Mouse (Mus musculus) lung, embryonic 15.5 days (tissue): ENCODE data around the gene Cyp2b19. TPM values are rescaled to one million over a fixed set of nuclear protein-coding genes. Genes with fewer than 3 reads are reported as not detected.
A peak's percentile ranks its signal among the peaks of the same experiment; 100 is the strongest.

Experiments
- ATAC-seq: fragments of 200-750 bp; cut with Nextera tagmentation; 2 replicates; pipeline ENCODE4 v1.8.0; 2017; ENCODE audit warnings: moderate number of reproducible peaks, borderline replicate concordance; ENCODE audit not compliant: low FRiP score, low TSS enrichment; ENCODE audit errors: extremely low read depth
- H3K27ac ChIP-seq: fragments of 300-500 bp; sonication (generic); 2 replicates; pipeline ENCODE4 v1.5.1; 2015; ENCODE audit warnings: moderate library complexity, mild to moderate bottlenecking, inconsistent platforms
- H3K27me3 ChIP-seq: fragments of 300-500 bp; sonication (generic); 2 replicates; pipeline ENCODE4 v1.6.1; 2015; ENCODE audit warnings: inconsistent platforms
- H3K36me3 ChIP-seq: fragments of 300-500 bp; sonication (generic); 2 replicates; pipeline ENCODE4 v1.6.1; 2015; ENCODE audit warnings: inconsistent platforms
- H3K4me1 ChIP-seq: fragments of 300-500 bp; sonication (generic); 2 replicates; pipeline ENCODE4 v1.6.1; 2015; ENCODE audit warnings: inconsistent platforms
- H3K4me2 ChIP-seq: fragments of 300-500 bp; sonication (generic); 2 replicates; pipeline ENCODE4 v1.6.1; 2015; ENCODE audit warnings: inconsistent platforms, mild to moderate bottlenecking, moderate library complexity
- H3K4me3 ChIP-seq: fragments of 300-500 bp; sonication (generic); 2 replicates; pipeline ENCODE4 v1.5.1; 2015; ENCODE audit warnings: mild to moderate bottlenecking, inconsistent platforms
- H3K9ac ChIP-seq: fragments of 300-500 bp; sonication (generic); 2 replicates; pipeline ENCODE4 v1.6.1; 2015; ENCODE audit warnings: inconsistent platforms
- H3K9me3 ChIP-seq: fragments of 300-500 bp; sonication (generic); 2 replicates; pipeline ENCODE4 v1.6.1; 2016; ENCODE audit warnings: inconsistent platforms
- WGBS: fragments of 180-500 bp; shearing (Covaris S2); methylation state at CpG from one replicate; pipeline ENCODE4 v1.1.7; 2015; 5-methylcytosine and 5-hydroxymethylcytosine counted together
- polyA plus RNA-seq: library from polyadenylated mRNA; unstranded; fragments of >200 nt; fragmentation: Nextera tagmentation; extraction: Ambion mirVana; gene quantifications from 2 replicates; pipeline ENCODE4 v1.2.1, GENCODE M21; 2015

Cyp2b19 gene
- not detected in 2 replicates for polyA plus RNA-seq

DNA sequence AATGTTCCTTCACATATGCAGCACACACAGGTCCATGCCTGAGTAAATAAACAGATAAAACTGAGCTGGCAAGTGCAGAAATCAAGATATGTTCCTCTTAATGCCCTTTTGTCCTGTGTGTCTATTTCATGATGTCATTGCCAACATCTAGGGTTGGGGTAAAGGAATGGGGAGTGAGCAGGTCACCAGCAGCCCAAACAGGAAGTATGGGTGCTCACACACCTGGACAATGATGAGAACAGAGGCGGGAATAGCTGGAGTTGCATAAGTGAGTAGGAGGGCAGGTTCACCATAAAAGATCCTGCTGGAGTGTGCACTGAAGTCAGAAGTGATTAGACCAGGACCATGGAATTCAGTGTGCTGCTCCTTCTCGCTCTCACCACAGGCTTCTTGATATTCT lies at the start of gene Cyp2b19:
Gene Cyp2b19, plus strand, starts transcription at position 301 of the 400 bp plus-strand sequence.
- H3K4me2 ChIP-seq = no peak within 1 kb of the TSS
- H3K4me1 ChIP-seq = no peaks in the 10 kb centered on the region
- no peaks in the 10 kb centered on the region for H3K27me3 ChIP-seq
- no peak within 1 kb of the TSS for H3K27ac ChIP-seq
- H3K9ac ChIP-seq = no peak within 1 kb of the TSS
- H3K9me3 ChIP-seq = no peaks in the 10 kb centered on the region
- H3K36me3 ChIP-seq = no peaks in the 10 kb centered on the region
- ATAC-seq = no peak
- 80% methylated on average over 2 of the region's 2 CpGs for WGBS
- H3K4me3 ChIP-seq = no peak within 1 kb of the TSS

DNA sequence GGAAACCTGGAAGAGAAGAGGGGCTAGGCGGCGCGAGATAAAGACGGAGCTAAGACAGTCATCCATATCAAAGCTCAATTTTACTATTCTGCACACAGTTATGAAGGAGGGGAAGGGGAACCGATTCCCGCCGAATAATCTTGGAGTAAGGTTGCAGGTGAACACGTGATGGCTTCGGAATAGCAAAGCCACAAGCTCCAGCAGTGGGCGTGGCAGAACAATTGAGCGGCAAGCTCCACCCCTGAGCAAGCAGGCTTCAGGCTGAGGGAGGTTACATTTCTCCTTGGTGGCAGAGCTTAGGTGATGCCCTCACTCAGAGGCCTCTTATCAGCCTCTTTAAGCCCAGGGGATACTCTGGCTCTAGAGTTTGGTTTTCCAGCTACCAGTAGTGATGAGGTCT lies 45.9 kb upstream of the Cyp2b19 start:
- no peak overlapping the region for H3K4me2 ChIP-seq
- no peak for ATAC-seq
- no peaks in the 10 kb centered on the region for H3K4me1 ChIP-seq
- 78% methylated on average over 11 of the region's 11 CpGs for WGBS
- H3K9me3 ChIP-seq = no peaks in the 10 kb centered on the region
- no peak overlapping the region for H3K27ac ChIP-seq
- H3K4me3 ChIP-seq = no peak overlapping the region
- no peak overlapping the region for H3K9ac ChIP-seq
- no peaks in the 10 kb centered on the region for H3K36me3 ChIP-seq
- H3K27me3 ChIP-seq = no peaks in the 10 kb centered on the region

DNA sequence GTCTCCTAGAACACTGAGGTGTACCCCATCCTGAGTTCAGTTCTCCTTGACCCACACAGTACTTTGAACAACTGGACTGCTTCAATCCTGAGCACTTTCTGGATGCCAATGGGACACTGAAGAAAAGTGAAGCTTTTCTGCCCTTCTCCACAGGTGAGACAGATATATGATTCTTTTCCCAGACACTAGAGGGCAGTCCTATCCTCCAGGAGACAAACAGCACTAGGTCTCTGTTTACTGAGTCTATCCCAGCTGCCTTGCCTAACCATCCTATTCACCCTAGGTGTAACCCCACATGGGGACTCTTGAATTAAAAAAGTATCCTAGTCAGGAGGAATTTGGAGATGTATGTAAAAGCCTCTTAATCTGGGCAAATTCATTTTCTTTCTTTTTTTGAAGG lies 18.0 kb upstream of the Cyp2b19 start:
- H3K36me3 ChIP-seq = no peaks in the 10 kb centered on the region
- H3K9ac ChIP-seq = no peak overlapping the region
- H3K27me3 ChIP-seq = no peaks in the 10 kb centered on the region
- H3K27ac ChIP-seq = no peak overlapping the region
- H3K4me2 ChIP-seq = no peak overlapping the region
- H3K4me1 ChIP-seq = no peaks in the 10 kb centered on the region
- ATAC-seq = no peak
- no peaks in the 10 kb centered on the region for H3K9me3 ChIP-seq
- H3K4me3 ChIP-seq = no peak overlapping the region

DNA sequence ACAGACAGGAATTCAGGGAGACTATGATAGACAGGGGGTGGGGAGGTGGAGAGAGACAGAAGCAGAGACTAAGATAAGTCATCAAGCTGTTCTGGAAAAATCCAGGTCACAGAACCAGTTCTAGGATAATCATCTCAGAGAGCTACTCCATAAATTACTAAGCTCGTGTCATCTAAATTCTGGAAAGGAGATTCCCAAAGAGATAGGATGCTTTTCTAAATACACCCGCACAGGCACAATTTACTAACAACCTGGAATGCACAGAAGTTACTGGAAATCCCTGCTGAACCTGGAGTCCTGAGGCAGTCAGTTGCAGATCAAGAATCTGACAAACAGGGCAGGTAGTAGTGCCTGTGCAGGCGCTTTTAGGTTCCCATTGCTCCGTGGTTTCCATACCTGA lies 13.0 kb upstream of the Cyp2b19 start:
- Histone ChIP-seq H3K9me3 (no peaks in the 10 kb centered on the region), H3K9ac (no peak overlapping the region), H3K4me3 (no peak overlapping the region), H3K4me1 (no peaks in the 10 kb centered on the region), H3K4me2 (no peak overlapping the region), H3K36me3 (no peaks in the 10 kb centered on the region), H3K27ac (no peak overlapping the region), H3K27me3 (no peaks in the 10 kb centered on the region)
- no peak for ATAC-seq
- 77% methylated on average over 4 of the region's 4 CpGs for WGBS

DNA sequence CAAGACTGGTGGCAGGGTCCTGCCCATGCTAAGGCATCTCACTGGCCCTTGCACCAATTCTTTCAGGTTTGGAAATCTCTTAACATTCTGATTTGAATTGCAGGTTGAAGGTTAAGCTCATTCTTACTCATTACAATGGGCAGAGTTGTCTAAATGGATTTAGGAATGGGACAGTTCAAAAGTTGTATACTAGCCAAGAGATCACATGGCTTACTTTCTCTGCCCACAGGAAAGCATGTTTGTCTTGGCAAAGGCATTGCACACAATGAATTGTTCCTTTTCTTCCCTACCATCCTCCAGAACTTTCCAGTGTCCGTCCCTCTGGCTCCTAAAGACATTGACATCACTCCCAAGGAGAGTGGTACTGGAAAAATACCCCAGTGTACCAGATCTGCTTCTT lies 11.5 kb upstream of the Cyp2b19 start:
- Histone ChIP-seq H3K36me3 (no peaks in the 10 kb centered on the region), H3K27ac (no peak overlapping the region), H3K9me3 (no peaks in the 10 kb centered on the region), H3K4me3 (no peak overlapping the region), H3K4me2 (no peak overlapping the region), H3K4me1 (no peaks in the 10 kb centered on the region), H3K27me3 (no peaks in the 10 kb centered on the region), H3K9ac (no peak overlapping the region)
- no peak for ATAC-seq
- 60% methylated on average over 1 of the region's 1 CpGs for WGBS

DNA sequence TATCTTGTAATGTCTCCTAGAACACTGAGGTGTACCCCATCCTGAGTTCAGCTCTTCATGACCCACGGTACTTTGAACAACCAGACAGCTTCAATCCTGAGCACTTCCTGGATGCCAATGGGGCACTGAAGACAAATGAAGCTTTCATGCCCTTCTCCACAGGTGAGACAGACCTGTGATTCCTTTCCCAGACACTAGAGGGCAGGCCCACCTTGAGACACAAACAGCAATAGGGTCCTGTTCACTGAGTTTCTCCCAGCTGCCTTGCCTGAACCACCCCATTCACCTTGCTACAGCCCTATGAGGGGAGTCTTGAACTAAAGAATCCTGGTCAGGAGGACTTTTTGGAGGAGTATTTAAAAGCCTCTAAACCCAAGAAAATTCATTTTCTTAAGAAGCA lies 10.1 kb downstream of the Cyp2b19 start:
- Histone ChIP-seq H3K4me2 (no peak overlapping the region), H3K4me1 (no peaks in the 10 kb centered on the region), H3K4me3 (no peak overlapping the region), H3K9ac (no peak overlapping the region), H3K36me3 (no peaks in the 10 kb centered on the region), H3K9me3 (no peaks in the 10 kb centered on the region), H3K27me3 (no peaks in the 10 kb centered on the region), H3K27ac (no peak overlapping the region)
- 46% methylated on average over 1 of the region's 1 CpGs for WGBS
- ATAC-seq = no peak

DNA sequence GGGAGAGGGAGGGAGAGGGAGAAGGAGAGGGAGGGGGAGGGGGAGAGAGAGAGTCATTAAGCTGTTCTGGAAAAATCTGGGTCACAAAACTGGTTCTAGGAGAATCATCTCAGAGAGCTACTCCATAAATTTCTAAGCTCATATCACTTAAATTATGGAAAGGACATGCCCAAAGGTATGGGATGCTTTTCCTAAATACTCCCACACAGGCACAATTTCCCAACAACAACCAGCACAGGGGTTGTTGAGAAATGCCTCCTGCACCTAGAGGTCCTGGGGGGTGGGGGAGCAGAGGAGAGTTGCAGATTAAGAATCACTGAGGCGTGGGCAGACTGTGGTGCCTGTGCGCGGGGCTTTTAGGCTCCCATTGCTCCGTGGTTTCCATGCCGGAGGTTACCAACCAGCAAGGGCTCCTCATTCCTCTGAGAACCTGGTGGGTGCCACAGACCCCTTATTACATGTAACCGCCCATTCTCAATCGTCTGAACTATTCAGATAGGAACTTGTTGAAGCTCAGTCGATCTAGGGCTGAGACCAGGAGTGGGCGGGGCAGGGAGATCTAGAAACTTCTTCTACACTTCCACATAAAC lies 13.0 kb downstream of the Cyp2b19 start:
- 76% methylated on average over 9 of the region's 9 CpGs for WGBS

DNA sequence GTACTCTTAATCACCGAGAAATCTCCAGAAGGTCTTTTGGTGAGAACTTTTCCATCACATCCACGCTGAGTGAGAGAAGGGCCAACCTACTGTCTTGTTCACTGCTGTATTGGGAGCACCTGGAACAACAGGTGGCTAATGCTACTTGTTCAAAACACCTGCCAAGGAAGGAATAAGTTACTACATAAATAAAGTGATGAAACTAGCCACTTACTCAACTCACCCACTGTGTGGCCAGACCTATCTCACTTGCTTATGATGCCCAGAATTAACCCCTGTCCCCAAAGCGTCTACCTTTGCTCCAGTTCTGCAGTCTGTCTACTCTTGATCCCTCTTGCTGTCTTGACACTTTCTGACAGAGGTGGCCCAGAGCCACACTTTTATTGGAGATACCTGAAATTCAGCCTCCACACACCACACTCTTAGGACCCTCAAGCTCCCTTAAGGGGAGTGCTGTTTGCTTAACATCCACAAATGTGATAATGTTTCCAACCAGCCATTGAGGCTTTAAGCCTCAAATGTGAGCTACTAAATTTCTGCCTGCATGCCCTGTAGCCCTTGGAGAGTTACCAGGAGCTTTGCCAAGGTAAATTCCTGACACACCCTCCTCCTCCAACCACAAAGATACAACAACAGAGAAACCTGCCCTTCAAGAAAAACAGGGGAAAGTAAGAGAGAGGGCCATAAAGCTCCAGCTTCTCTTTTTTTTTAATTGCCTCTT lies 16.1 kb downstream of the Cyp2b19 start:
- H3K36me3 ChIP-seq = no peaks in the 10 kb centered on the region
- no peaks in the 10 kb centered on the region for H3K27me3 ChIP-seq
- no peaks in the 10 kb centered on the region for H3K9me3 ChIP-seq
- 63% methylated on average over 3 of the region's 3 CpGs for WGBS
- no peak overlapping the region for H3K4me3 ChIP-seq
- H3K27ac ChIP-seq = peak overlapping the region; percentile 75
- no peak overlapping the region for H3K4me2 ChIP-seq
- peak; percentile 70; the same call in 1 of the 2 replicates for ATAC-seq
- no peak overlapping the region for H3K9ac ChIP-seq
- no peaks in the 10 kb centered on the region for H3K4me1 ChIP-seq

More for the DNA sequence above, 13.0 kb downstream of the Cyp2b19 start:
- Histone ChIP-seq H3K27ac (no peak overlapping the region), H3K9me3 (no peaks in the 10 kb centered on the region), H3K4me3 (no peak overlapping the region), H3K4me2 (no peak overlapping the region), H3K4me1 (no peaks in the 10 kb centered on the region), H3K36me3 (no peaks in the 10 kb centered on the region), H3K9ac (no peak overlapping the region), H3K27me3 (no peaks in the 10 kb centered on the region)
- no peak for ATAC-seq

DNA sequence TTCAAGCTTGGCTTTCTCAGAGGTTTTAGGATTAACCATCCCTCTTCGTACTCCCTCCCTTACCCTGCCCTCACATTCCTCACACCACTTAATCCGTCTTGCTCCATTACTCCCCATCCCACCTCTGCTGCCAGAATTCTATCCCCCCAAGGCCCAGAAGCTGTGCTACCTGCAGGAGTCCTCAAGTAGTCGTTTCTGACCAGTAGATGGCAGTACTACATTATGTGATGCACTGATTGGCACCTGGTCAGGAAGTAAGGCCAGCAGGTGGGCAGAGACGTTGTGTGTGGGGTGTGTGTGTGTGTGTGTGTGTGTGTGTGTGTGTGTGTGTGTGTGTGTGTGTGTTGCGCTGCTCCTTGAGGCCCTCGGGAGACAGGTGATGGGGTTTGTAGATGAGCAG lies 18.9 kb downstream of the Cyp2b19 start:
- 15% methylated on average over 6 of the region's 6 CpGs for WGBS
- Histone ChIP-seq H3K27me3 (no peaks in the 10 kb centered on the region), H3K4me3 (no peak overlapping the region), H3K4me2 (no peak overlapping the region), H3K9ac (no peak overlapping the region), H3K4me1 (no peaks in the 10 kb centered on the region), H3K9me3 (no peaks in the 10 kb centered on the region), H3K36me3 (no peaks in the 10 kb centered on the region), H3K27ac (no peak overlapping the region)
- no peak for ATAC-seq

DNA sequence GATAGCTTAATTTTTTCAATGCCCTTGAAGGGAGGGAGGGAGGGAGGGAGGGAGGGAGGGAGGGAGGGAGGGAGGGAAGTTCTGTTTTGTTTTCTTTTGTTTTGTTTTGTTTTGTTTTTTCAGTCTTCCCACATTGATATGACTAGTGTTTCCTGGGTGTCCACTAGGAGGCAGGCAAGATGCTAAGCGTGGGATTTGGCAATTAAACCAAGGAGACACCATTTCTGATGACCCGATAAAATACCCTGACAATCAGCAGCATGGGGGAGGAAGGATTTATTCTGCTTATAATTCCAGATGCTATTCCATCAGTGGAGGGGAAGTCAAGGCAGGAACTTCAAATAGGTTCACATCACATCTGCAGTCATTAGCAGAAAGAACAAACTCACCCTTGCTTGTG lies 20.9 kb downstream of the Cyp2b19 start:
- Histone ChIP-seq H3K4me3 (no peak overlapping the region), H3K9me3 (no peaks in the 10 kb centered on the region), H3K4me1 (no peaks in the 10 kb centered on the region), H3K4me2 (no peak overlapping the region), H3K9ac (no peak overlapping the region), H3K27me3 (no peaks in the 10 kb centered on the region), H3K27ac (no peak overlapping the region), H3K36me3 (no peaks in the 10 kb centered on the region)
- WGBS = 51% methylated on average over 2 of the region's 2 CpGs
- ATAC-seq = no peak

DNA sequence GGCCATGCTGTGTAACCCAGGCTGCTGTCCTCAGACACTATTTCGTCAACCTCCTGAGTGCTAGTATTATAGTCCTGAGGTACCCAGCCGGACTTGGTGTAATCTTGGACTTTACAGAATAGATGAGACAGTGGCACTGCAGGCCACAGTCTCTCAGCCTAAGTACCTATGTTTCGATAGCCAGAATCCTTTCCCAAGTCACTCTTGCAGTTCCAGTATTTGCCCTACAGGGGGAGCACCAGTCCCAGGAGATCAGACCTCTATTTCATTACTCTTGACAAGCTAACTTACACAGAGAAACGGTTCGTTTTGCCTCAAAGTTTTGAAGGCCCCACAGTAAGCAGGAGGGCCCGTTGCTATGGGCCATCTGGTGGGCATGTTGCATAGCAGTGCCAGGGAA lies 21.5 kb downstream of the Cyp2b19 start:
- H3K27me3 ChIP-seq = no peaks in the 10 kb centered on the region
- no peak overlapping the region for H3K9ac ChIP-seq
- no peak overlapping the region for H3K27ac ChIP-seq
- WGBS = 22% methylated on average over 6 of the region's 6 CpGs
- ATAC-seq = no peak
- no peaks in the 10 kb centered on the region for H3K36me3 ChIP-seq
- no peaks in the 10 kb centered on the region for H3K9me3 ChIP-seq
- no peak overlapping the region for H3K4me2 ChIP-seq
- H3K4me1 ChIP-seq = no peaks in the 10 kb centered on the region
- no peak overlapping the region for H3K4me3 ChIP-seq

DNA sequence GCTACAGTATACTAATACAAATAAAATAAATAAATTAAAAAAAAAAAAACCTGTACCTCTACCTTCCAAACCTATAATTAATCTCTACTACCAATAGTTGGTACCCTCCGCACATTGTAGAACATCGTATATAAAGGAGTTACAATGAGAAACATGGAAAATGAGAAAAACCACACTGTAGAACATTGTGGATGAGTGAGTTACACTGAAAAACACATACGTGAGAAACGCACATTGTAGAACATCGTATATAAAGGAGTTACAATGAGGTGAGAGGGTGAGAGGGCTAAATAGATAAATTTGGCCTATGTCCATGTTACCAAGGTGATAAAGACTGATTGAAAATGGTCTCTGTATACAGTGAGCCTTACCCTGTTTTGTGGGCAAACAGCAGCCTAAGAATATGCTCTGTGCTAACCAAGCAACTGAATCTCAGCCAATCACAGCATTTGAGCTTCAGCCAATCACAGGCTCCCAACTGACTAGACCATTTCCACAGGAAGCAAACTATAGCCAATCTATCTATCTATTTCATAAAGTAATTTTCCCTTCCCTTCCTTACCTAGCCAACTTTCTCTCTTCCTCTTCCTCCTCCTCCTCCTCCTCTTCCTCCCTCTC lies 23.0 kb downstream of the Cyp2b19 start:
- WGBS = 74% methylated on average over 5 of the region's 5 CpGs
- Histone ChIP-seq H3K4me1 (no peaks in the 10 kb centered on the region), H3K4me3 (no peak overlapping the region), H3K27me3 (no peaks in the 10 kb centered on the region), H3K9me3 (no peaks in the 10 kb centered on the region), H3K27ac (no peak overlapping the region), H3K9ac (no peak overlapping the region), H3K36me3 (no peaks in the 10 kb centered on the region), H3K4me2 (no peak overlapping the region)
- no peak for ATAC-seq
